Mouse (Mus musculus) kidney, postnatal 0 days (tissue): ENCODE measurements around the gene Wnt10b. TPM values are rescaled to one million over a fixed set of nuclear protein-coding genes. Genes with fewer than 3 reads are reported as not detected.
A peak's percentile ranks its signal among the peaks of the same experiment; 100 is the strongest.

Experiments
- ATAC-seq: fragments of 200-750 bp; cut with Nextera tagmentation; replicated peaks from 2 replicates; pipeline ENCODE4 v1.8.0; 2017; ENCODE audit warnings: low read depth, moderate number of reproducible peaks, moderate TSS enrichment, moderate library complexity; ENCODE audit not compliant: low FRiP score
- DNase-seq: peaks from one replicate; pipeline ENCODE4 v3.0.0-alpha.2; 2016; ENCODE audit warnings: low spot score
- H3K27ac ChIP-seq: fragments of 300-500 bp; sonication (generic); 2 replicates; pipeline ENCODE4 v1.5.1; 2014; ENCODE audit warnings: mild to moderate bottlenecking
- H3K27me3 ChIP-seq: fragments of 300-500 bp; sonication (generic); 2 replicates; pipeline ENCODE4 v1.6.1; 2014; ENCODE audit warnings: low read length, mixed read lengths; ENCODE audit not compliant: insufficient read depth
- H3K36me3 ChIP-seq: fragments of 300-500 bp; sonication (generic); 2 replicates; pipeline ENCODE4 v1.6.1; 2014; ENCODE audit warnings: low read length, mixed read lengths; ENCODE audit not compliant: insufficient read depth
- H3K4me1 ChIP-seq: fragments of 300-500 bp; sonication (generic); replicated peaks from 2 replicates; pipeline ENCODE4 v1.6.1; 2014; ENCODE audit warnings: antibody characterized with exemption, low read length, mixed read lengths; ENCODE audit not compliant: insufficient read depth
- H3K4me2 ChIP-seq: fragments of 300-500 bp; sonication (generic); 2 replicates; pipeline ENCODE4 v1.6.1; 2014; ENCODE audit warnings: mild to moderate bottlenecking, low read length, moderate library complexity, mixed read lengths
- H3K4me3 ChIP-seq: fragments of 300-500 bp; sonication (generic); replicated peaks from 2 replicates; pipeline ENCODE4 v1.5.1; 2014; ENCODE audit warnings: low read depth, low read length
- H3K9ac ChIP-seq: fragments of 300-500 bp; sonication (generic); 2 replicates; pipeline ENCODE4 v1.6.1; 2014; ENCODE audit warnings: low read depth, low read length
- H3K9me3 ChIP-seq: fragments of 300-500 bp; sonication (generic); replicated peaks from 2 replicates; pipeline ENCODE4 v1.6.1; 2016; ENCODE audit warnings: low read length, inconsistent platforms, mixed read lengths
- CTCF ChIP-seq: IDR thresholded peaks from 2 replicates; pipeline ENCODE4 v1.5.1; 2016; ENCODE audit warnings: antibody characterized with exemption, low read depth, mild to moderate bottlenecking, moderate library complexity
- WGBS: fragments of 180-500 bp; shearing (Covaris S2); extraction: QIAGEN DNeasy Blood & Tissue Kit; methylation state at CpG from one replicate; pipeline ENCODE4 v1.1.7; 2014; 5-methylcytosine and 5-hydroxymethylcytosine counted together
- polyA plus RNA-seq: library from polyadenylated mRNA; unstranded; fragments of >200 nt; fragmentation: Nextera tagmentation; extraction: Ambion mirVana; gene quantifications from 2 replicates; pipeline ENCODE4 v1.2.1, GENCODE M21; 2015

The Wnt10b gene
- polyA plus RNA-seq, 1 experiment from 2014 or later = not detected

- H3K9me3 ChIP-seq = no peaks in the 10 kb centered on the region
- H3K4me2 ChIP-seq = no peak overlapping the region
- no peak overlapping the region for H3K4me3 ChIP-seq
- DNase-seq (no peak), ATAC-seq (no peak)
- H3K36me3 ChIP-seq = 0 out of 2 replicates have a peak, but pooled peaks cover 2% of the 10 kb centered on the region
- no peak for TF ChIP-seq CTCF
- H3K9ac ChIP-seq = no peak overlapping the region
- H3K27ac ChIP-seq = no peak overlapping the region
- H3K4me1 ChIP-seq = peaks cover 8% of the 10 kb centered on the region; the same call in 1 of the 2 replicates
- WGBS = 73% methylated on average over 6 of the region's 6 CpGs
- H3K27me3 ChIP-seq = no peaks in the 10 kb centered on the region
Measured at GRCm38 (mm10) chr15:98730790-98731189, 47.2 kb downstream of the Wnt10b start.

- Histone ChIP-seq H3K9me3 (no peaks in the 10 kb centered on the region), H3K4me3 (no peak overlapping the region), H3K4me1 (peaks cover 8% of the 10 kb centered on the region; the same call in 1 of the 2 replicates), H3K36me3 (no peaks in the 10 kb centered on the region), H3K9ac (no peak overlapping the region), H3K4me2 (no peak overlapping the region), H3K27me3 (no peaks in the 10 kb centered on the region), H3K27ac (no peak overlapping the region)
- ATAC-seq = no peak
- WGBS = 29% methylated on average over 7 of the region's 7 CpGs
- no peak for DNase-seq
- TF ChIP-seq CTCF = no peak
Measured at GRCm38 (mm10) chr15:98729791-98730545, 48.0 kb downstream of the Wnt10b start.

GRCm38 (mm10) chr15:98728366-98728765 is 49.6 kb downstream of the Wnt10b start:
- no peak overlapping the region for H3K9ac ChIP-seq
- DNase-seq = no peak

GRCm38 (mm10) chr15:98727443-98728321 is 50.3 kb downstream of the Wnt10b start, which contains the start of gene Fkbp11:
Fkbp11 (minus strand) TSS chr15:98728198.
- TF ChIP-seq CTCF = no peak

More at GRCm38 (mm10) chr15:98728366-98728765, 49.6 kb downstream of the Wnt10b start:
- peak overlapping the region; percentile 99 for H3K4me2 ChIP-seq
- peaks cover 14% of the 10 kb centered on the region; the same call in 1 of the 2 replicates for H3K4me1 ChIP-seq
- ATAC-seq = no peak
- no peak overlapping the region for H3K27ac ChIP-seq
- no peak for TF ChIP-seq CTCF
- no peaks in the 10 kb centered on the region for H3K36me3 ChIP-seq
- no peaks in the 10 kb centered on the region for H3K27me3 ChIP-seq
- H3K9me3 ChIP-seq = no peaks in the 10 kb centered on the region
- no peak overlapping the region for H3K4me3 ChIP-seq
- WGBS = 19% methylated on average over 9 of the region's 9 CpGs

GRCm38 (mm10) chr15:98726746-98727145 is 51.2 kb downstream of the Wnt10b start:
- Histone ChIP-seq H3K4me1 (peaks cover 18% of the 10 kb centered on the region; the same call in 1 of the 2 replicates), H3K4me2 (peak overlapping the region; percentile 99), H3K27ac (no peak overlapping the region), H3K9ac (no peak overlapping the region; the same call in 1 of the 2 replicates), H3K27me3 (no peaks in the 10 kb centered on the region), H3K4me3 (peak overlapping the region; percentile 58), H3K36me3 (no peaks in the 10 kb centered on the region), H3K9me3 (no peaks in the 10 kb centered on the region)
- ATAC-seq (no peak), DNase-seq (no peak)
- TF ChIP-seq CTCF = no peak
- 42% methylated on average over 7 of the region's 7 CpGs for WGBS

More at GRCm38 (mm10) chr15:98727443-98728321, 50.3 kb downstream of the Wnt10b start, which contains the start of gene Fkbp11:
- H3K36me3 ChIP-seq = no peaks in the 10 kb centered on the region
- peak within 1 kb of the TSS; percentile 63 for H3K9ac ChIP-seq
- no peaks in the 10 kb centered on the region for H3K9me3 ChIP-seq
- no peak within 1 kb of the TSS; the same call in 1 of the 2 replicates for H3K27ac ChIP-seq
- H3K4me3 ChIP-seq = peak within 1 kb of the TSS; percentile 58
- ATAC-seq = peak; percentile 81
- under 1% methylated on average over 37 of the region's 39 CpGs for WGBS
- H3K4me1 ChIP-seq = peaks cover 18% of the 10 kb centered on the region; the same call in 1 of the 2 replicates
- H3K27me3 ChIP-seq = no peaks in the 10 kb centered on the region
- peak; percentile 83 for DNase-seq
- peak within 1 kb of the TSS; percentile 99 for H3K4me2 ChIP-seq

GRCm38 (mm10) chr15:98726079-98726478 is 51.9 kb downstream of the Wnt10b start:
- peaks cover 18% of the 10 kb centered on the region; the same call in 1 of the 2 replicates for H3K4me1 ChIP-seq
- no peaks in the 10 kb centered on the region for H3K9me3 ChIP-seq
- no peak overlapping the region for H3K4me3 ChIP-seq
- no peak overlapping the region for H3K9ac ChIP-seq
- no peaks in the 10 kb centered on the region for H3K36me3 ChIP-seq
- ATAC-seq (no peak), DNase-seq (no peak)
- H3K27ac ChIP-seq = no peak overlapping the region
- 80% methylated on average over 4 of the region's 4 CpGs for WGBS
- no peak overlapping the region for H3K4me2 ChIP-seq
- H3K27me3 ChIP-seq = no peaks in the 10 kb centered on the region
- peak; percentile 13; the same call in 1 of the 2 replicates for TF ChIP-seq CTCF
